Mouse (Mus musculus): ENCODE measurements around the gene Acyp2. TPM values are rescaled to one million over a fixed set of nuclear protein-coding genes. Genes with fewer than 3 reads are reported as not detected.

Acyp2 gene
- polyA plus RNA-seq, 1 experiment = 7.5 TPM

DNA sequence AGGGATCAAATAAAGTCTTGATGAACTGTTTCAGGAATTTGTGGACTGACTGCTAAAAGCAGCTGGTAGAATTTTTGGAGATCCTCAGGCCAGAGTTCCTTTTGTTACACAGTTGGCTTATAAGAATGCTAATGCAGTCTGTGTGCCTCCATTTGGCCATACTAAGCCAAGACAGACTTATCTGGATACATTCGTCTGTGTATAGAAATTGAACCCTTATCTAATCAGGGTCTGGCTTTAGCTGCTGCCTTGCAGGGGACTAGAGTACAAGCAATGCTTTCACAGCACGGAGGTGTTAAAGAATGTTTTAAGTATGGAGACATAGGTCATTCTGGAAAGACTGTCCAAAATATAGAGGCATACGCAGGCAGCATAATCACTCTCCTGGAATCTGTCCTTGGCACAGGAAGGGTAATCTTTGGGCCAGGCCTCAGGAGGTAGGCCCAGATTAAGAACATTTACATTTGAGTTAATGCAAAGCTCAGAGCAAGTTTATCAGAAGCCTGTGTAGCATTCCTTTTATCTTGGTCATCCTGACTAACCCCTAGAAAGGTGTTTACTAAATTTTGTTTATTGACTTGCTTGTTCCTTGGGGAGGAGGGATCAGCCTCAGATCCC lies 150.5 kb downstream of the Acyp2 start:
- no peaks in the 10 kb centered on the region for H3K36me3 ChIP-seq (ENCODE audit: control insufficient read depth, insufficient read depth)
- H3K4me2 ChIP-seq (ENCODE audit: low read depth) = no peak overlapping the region
- H3K79me2 ChIP-seq (ENCODE audit: control insufficient read depth, insufficient read depth) = no peaks in the 10 kb centered on the region
- H3K27me3 ChIP-seq (ENCODE audit: control insufficient read depth, insufficient read depth, insufficient read length) = no peaks in the 10 kb centered on the region
- no peak overlapping the region for H3ac ChIP-seq (ENCODE audit: control insufficient read depth, insufficient read length)
- H3K4me3 ChIP-seq = no peak overlapping the region
- TF ChIP-seq CEBPB (IDR thresholded peaks at IDR 0.05; ENCODE audit: insufficient read depth, poor library complexity, severe bottlenecking) (no peak), MYOD1 (IDR thresholded peaks at IDR 0.05; ENCODE audit: control insufficient read depth in 1 of 3, insufficient read length in 2 of 3, low read depth in 2 of 3) (no peak), SRF (IDR thresholded peaks at IDR 0.05; ENCODE audit: control insufficient read depth, insufficient read length, low read depth) (no peak), TCF12 (IDR thresholded peaks at IDR 0.05; ENCODE audit: insufficient read depth, poor library complexity, severe bottlenecking) (no peak), REST (IDR thresholded peaks at IDR 0.05; ENCODE audit: insufficient read depth, insufficient read length) (no peak), POLR2AphosphoS2 (IDR thresholded peaks at IDR 0.05; ENCODE audit: insufficient read length, low read depth) (no peak), POLR2A (IDR thresholded peaks at IDR 0.05; ENCODE audit: insufficient read length, low read depth) (no peak), MAX (IDR thresholded peaks at IDR 0.05; ENCODE audit: low read depth) (no peak)

DNA sequence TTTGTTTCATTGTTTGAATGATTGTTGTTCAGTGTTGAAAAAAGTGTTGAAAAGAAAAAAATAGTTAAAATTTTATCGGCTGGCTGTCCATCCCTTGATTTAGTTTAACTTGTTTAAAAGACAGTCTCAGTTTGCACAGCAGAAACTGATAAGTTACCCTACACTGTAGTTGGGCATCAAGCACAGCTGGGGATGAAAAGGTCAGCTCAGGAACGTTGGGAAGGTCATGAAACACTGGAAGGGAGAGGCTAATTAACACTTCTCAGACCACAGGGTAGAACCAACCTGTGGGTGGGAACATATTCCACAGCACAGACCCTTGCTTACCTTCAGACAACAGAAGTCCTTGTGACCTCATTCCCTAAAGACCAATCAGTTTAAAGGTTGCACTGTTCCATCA lies 152.2 kb downstream of the Acyp2 start:
- Histone ChIP-seq H3K36me3 (ENCODE audit: control insufficient read depth, insufficient read depth) (no peaks in the 10 kb centered on the region), H3K27me3 (ENCODE audit: control insufficient read depth, insufficient read depth, insufficient read length) (no peaks in the 10 kb centered on the region), H3K79me2 (ENCODE audit: control insufficient read depth, insufficient read depth) (no peaks in the 10 kb centered on the region), H3K4me3 (no peak overlapping the region), H3K4me2 (ENCODE audit: low read depth) (no peak overlapping the region), H3ac (ENCODE audit: control insufficient read depth, insufficient read length) (no peak overlapping the region)
- TF ChIP-seq MYOG (IDR thresholded peaks at IDR 0.05; ENCODE audit: control insufficient read depth in 1 of 3, insufficient read depth in 1 of 3, insufficient read length in 2 of 3, low read depth in 2 of 3) (no peak), SRF (IDR thresholded peaks at IDR 0.05; ENCODE audit: control insufficient read depth, insufficient read length, low read depth) (no peak), CEBPB (IDR thresholded peaks at IDR 0.05; ENCODE audit: insufficient read depth, poor library complexity, severe bottlenecking) (no peak), E2F4 (IDR thresholded peaks at IDR 0.05; ENCODE audit: insufficient read depth) (no peak), POLR2A (IDR thresholded peaks at IDR 0.05; ENCODE audit: insufficient read length, low read depth) (no peak), MYOD1 (IDR thresholded peaks at IDR 0.05; ENCODE audit: control insufficient read depth in 1 of 3, insufficient read length in 2 of 3, low read depth in 2 of 3) (no peak), MAX (IDR thresholded peaks at IDR 0.05; ENCODE audit: low read depth) (no peak), POLR2AphosphoS2 (IDR thresholded peaks at IDR 0.05; ENCODE audit: insufficient read length, low read depth) (no peak), REST (IDR thresholded peaks at IDR 0.05; ENCODE audit: insufficient read depth, insufficient read length) (no peak), TCF12 (IDR thresholded peaks at IDR 0.05; ENCODE audit: insufficient read depth, poor library complexity, severe bottlenecking) (no peak), USF1 (IDR thresholded peaks at IDR 0.05; ENCODE audit: low read depth) (no peak), TCF3 (IDR thresholded peaks at IDR 0.05; ENCODE audit: insufficient read length, low read depth) (no peak)

GRCm38 (mm10) chr11:30491515-30492260 lies 157.7 kb downstream of the Acyp2 start:
- H3K36me3 ChIP-seq (ENCODE audit: control insufficient read depth, insufficient read depth) = no peaks in the 10 kb centered on the region
- TF ChIP-seq POLR2AphosphoS2 (IDR thresholded peaks at IDR 0.05; ENCODE audit: insufficient read length, low read depth) (no peak), MYOD1 (IDR thresholded peaks at IDR 0.05; ENCODE audit: control insufficient read depth in 1 of 3, insufficient read length in 2 of 3, low read depth in 2 of 3) (no peak), MAX (IDR thresholded peaks at IDR 0.05; ENCODE audit: low read depth) (no peak), SRF (IDR thresholded peaks at IDR 0.05; ENCODE audit: control insufficient read depth, insufficient read length, low read depth) (no peak), MYOG (IDR thresholded peaks at IDR 0.05; ENCODE audit: control insufficient read depth in 1 of 3, insufficient read depth in 1 of 3, insufficient read length in 2 of 3, low read depth in 2 of 3) (no peak), TCF12 (IDR thresholded peaks at IDR 0.05; ENCODE audit: insufficient read depth, poor library complexity, severe bottlenecking) (no peak), CEBPB (IDR thresholded peaks at IDR 0.05; ENCODE audit: insufficient read depth, poor library complexity, severe bottlenecking) (no peak), REST (IDR thresholded peaks at IDR 0.05; ENCODE audit: insufficient read depth, insufficient read length) (no peak), USF1 (IDR thresholded peaks at IDR 0.05; ENCODE audit: low read depth) (no peak), E2F4 (IDR thresholded peaks at IDR 0.05; ENCODE audit: insufficient read depth) (no peak)
- no peaks in the 10 kb centered on the region for H3K79me2 ChIP-seq (ENCODE audit: control insufficient read depth, insufficient read depth)
- no peak overlapping the region for H3ac ChIP-seq (ENCODE audit: control insufficient read depth, insufficient read length)
- H3K27me3 ChIP-seq (ENCODE audit: control insufficient read depth, insufficient read depth, insufficient read length) = no peaks in the 10 kb centered on the region
- H3K4me3 ChIP-seq = no peak overlapping the region
- no peak overlapping the region for H3K4me2 ChIP-seq (ENCODE audit: low read depth)

GRCm38 (mm10) chr11:30488183-30488582 lies 161.2 kb downstream of the Acyp2 start:
- peak in 1 of 3 experiments; percentile 32 for TF ChIP-seq MYOG (IDR thresholded peaks at IDR 0.05; ENCODE audit: control insufficient read depth in 1 of 3, insufficient read depth in 1 of 3, insufficient read length in 2 of 3, low read depth in 2 of 3)
- no peak for TF ChIP-seq POLR2AphosphoS2 (IDR thresholded peaks at IDR 0.05; ENCODE audit: insufficient read length, low read depth)
- TF ChIP-seq TCF3 (IDR thresholded peaks at IDR 0.05; ENCODE audit: insufficient read length, low read depth) = no peak
- H3ac ChIP-seq (ENCODE audit: control insufficient read depth, insufficient read length) = no peak overlapping the region
- no peaks in the 10 kb centered on the region for H3K79me2 ChIP-seq (ENCODE audit: control insufficient read depth, insufficient read depth)
- no peak overlapping the region for H3K4me3 ChIP-seq
- no peak overlapping the region for H3K4me2 ChIP-seq (ENCODE audit: low read depth)
- no peaks in the 10 kb centered on the region for H3K27me3 ChIP-seq (ENCODE audit: control insufficient read depth, insufficient read depth, insufficient read length)
- no peaks in the 10 kb centered on the region for H3K36me3 ChIP-seq (ENCODE audit: control insufficient read depth, insufficient read depth)

GRCm38 (mm10) chr11:30483286-30483685 lies 166.1 kb downstream of the Acyp2 start:
- no peak overlapping the region for H3ac ChIP-seq (ENCODE audit: control insufficient read depth, insufficient read length)
- H3K4me2 ChIP-seq (ENCODE audit: low read depth) = no peak overlapping the region
- TF ChIP-seq TCF12 (IDR thresholded peaks at IDR 0.05; ENCODE audit: insufficient read depth, poor library complexity, severe bottlenecking) = no peak
- no peak for TF ChIP-seq TCF3 (IDR thresholded peaks at IDR 0.05; ENCODE audit: insufficient read length, low read depth)
- TF ChIP-seq MAX (IDR thresholded peaks at IDR 0.05; ENCODE audit: low read depth) = no peak
- no peak for TF ChIP-seq POLR2A (IDR thresholded peaks at IDR 0.05; ENCODE audit: insufficient read length, low read depth)
- TF ChIP-seq MYOG (IDR thresholded peaks at IDR 0.05; ENCODE audit: control insufficient read depth in 1 of 3, insufficient read depth in 1 of 3, insufficient read length in 2 of 3, low read depth in 2 of 3) = no peak
- TF ChIP-seq E2F4 (IDR thresholded peaks at IDR 0.05; ENCODE audit: insufficient read depth) = no peak
- TF ChIP-seq POLR2AphosphoS2 (IDR thresholded peaks at IDR 0.05; ENCODE audit: insufficient read length, low read depth) = no peak
- TF ChIP-seq REST (IDR thresholded peaks at IDR 0.05; ENCODE audit: insufficient read depth, insufficient read length) = no peak
- no peak for TF ChIP-seq SRF (IDR thresholded peaks at IDR 0.05; ENCODE audit: control insufficient read depth, insufficient read length, low read depth)
- TF ChIP-seq USF1 (IDR thresholded peaks at IDR 0.05; ENCODE audit: low read depth) = no peak
- TF ChIP-seq CEBPB (IDR thresholded peaks at IDR 0.05; ENCODE audit: insufficient read depth, poor library complexity, severe bottlenecking) = no peak
- TF ChIP-seq MYOD1 (IDR thresholded peaks at IDR 0.05; ENCODE audit: control insufficient read depth in 1 of 3, insufficient read length in 2 of 3, low read depth in 2 of 3) = no peak
- H3K27me3 ChIP-seq (ENCODE audit: control insufficient read depth, insufficient read depth, insufficient read length) = no peaks in the 10 kb centered on the region
- no peak overlapping the region for H3K4me3 ChIP-seq
- no peaks in the 10 kb centered on the region for H3K79me2 ChIP-seq (ENCODE audit: control insufficient read depth, insufficient read depth)
- H3K36me3 ChIP-seq (ENCODE audit: control insufficient read depth, insufficient read depth) = no peaks in the 10 kb centered on the region

Data from myocyte (in vitro differentiated cells).